Mouse (Mus musculus) lung, embryonic 16.5 days (tissue): ENCODE measurements at regions not wholly inside any gene's neighbourhood (a gene's known extent, or its start where the extent isn't known, plus 50 kb on each side); places are given as distances from the start of the nearest gene placed in this dataset.
"Not testable (repeated sequence)": the region's sequence is repeated elsewhere in the genome, so short reads cannot be mapped to it uniquely, and the experiment has no call there.

ENCODE experiments used
- ATAC-seq: fragments of 200-750 bp; cut with Nextera tagmentation; 2 replicates; pipeline ENCODE4 v1.8.0; 2017; ENCODE audit warnings: low read depth, mild to moderate bottlenecking, moderate library complexity
- H3K27ac ChIP-seq: fragments of 300-500 bp; sonication (generic); 2 replicates; pipeline ENCODE4 v1.5.1; 2014; ENCODE audit warnings: mild to moderate bottlenecking, control low read depth, low read length
- H3K27me3 ChIP-seq: fragments of 300-500 bp; sonication (generic); 2 replicates; pipeline ENCODE4 v1.6.1; 2014; ENCODE audit warnings: low read depth, low read length, mixed read lengths; ENCODE audit not compliant: control insufficient read depth, insufficient read depth
- H3K36me3 ChIP-seq: fragments of 300-500 bp; sonication (generic); 2 replicates; pipeline ENCODE4 v1.6.1; 2014; ENCODE audit warnings: low read length; ENCODE audit not compliant: control insufficient read depth, insufficient read depth
- H3K4me1 ChIP-seq: fragments of 300-500 bp; sonication (generic); replicated peaks from 2 replicates; pipeline ENCODE4 v1.6.1; 2014; ENCODE audit warnings: low read length, mixed read lengths; ENCODE audit not compliant: control insufficient read depth, insufficient read depth
- H3K4me2 ChIP-seq: fragments of 300-500 bp; sonication (generic); 2 replicates; pipeline ENCODE4 v1.6.1; 2014; ENCODE audit warnings: low read depth, low read length, control low read depth
- H3K4me3 ChIP-seq: fragments of 300-500 bp; sonication (generic); 2 replicates; pipeline ENCODE4 v1.5.1; 2014; ENCODE audit warnings: mild to moderate bottlenecking, low read length, control low read depth
- H3K9ac ChIP-seq: fragments of 300-500 bp; sonication (generic); 2 replicates; pipeline ENCODE4 v1.6.1; 2014; ENCODE audit warnings: low read length, control low read depth
- H3K9me3 ChIP-seq: fragments of 300-500 bp; sonication (generic); 2 replicates; pipeline ENCODE4 v1.6.1; 2016; ENCODE audit warnings: low read length; ENCODE audit not compliant: control insufficient read depth
- WGBS: fragments of 180-500 bp; shearing (Covaris S2); extraction: QIAGEN DNeasy Blood & Tissue Kit; methylation state at CpG from one replicate; pipeline ENCODE4 v1.1.7; 2014; 5-methylcytosine and 5-hydroxymethylcytosine counted together

DNA sequence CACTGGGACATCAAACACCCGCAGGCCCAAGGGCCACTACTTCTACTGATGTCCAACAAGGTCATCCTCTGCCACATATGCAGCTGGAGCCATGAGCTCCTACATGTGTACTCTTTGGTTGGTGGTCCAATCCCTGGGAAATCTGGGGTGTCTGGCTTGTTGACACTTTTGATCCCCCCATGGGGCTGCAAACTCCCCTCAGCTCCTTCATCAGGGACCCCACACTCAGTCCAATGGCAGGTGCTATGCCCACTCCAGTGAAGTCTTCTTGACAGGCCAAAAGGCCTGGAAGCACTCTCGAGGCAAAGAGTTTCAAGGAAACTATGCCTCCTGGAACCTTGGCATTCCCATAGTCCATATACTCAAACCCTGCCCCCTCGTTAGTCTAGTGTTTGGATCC, 570.8 kb upstream of the Smc2 start:
- ATAC-seq: no peak
- 73% methylated on average over 3 of the region's 3 CpGs for WGBS
- Histone ChIP-seq H3K27me3 (no peaks in the 10 kb centered on the region), H3K27ac (no peak overlapping the region), H3K36me3 (no peaks in the 10 kb centered on the region), H3K9me3 (no peaks in the 10 kb centered on the region), H3K4me2 (no peak overlapping the region), H3K4me1 (no peaks in the 10 kb centered on the region), H3K9ac (no peak overlapping the region), H3K4me3 (no peak overlapping the region)

DNA sequence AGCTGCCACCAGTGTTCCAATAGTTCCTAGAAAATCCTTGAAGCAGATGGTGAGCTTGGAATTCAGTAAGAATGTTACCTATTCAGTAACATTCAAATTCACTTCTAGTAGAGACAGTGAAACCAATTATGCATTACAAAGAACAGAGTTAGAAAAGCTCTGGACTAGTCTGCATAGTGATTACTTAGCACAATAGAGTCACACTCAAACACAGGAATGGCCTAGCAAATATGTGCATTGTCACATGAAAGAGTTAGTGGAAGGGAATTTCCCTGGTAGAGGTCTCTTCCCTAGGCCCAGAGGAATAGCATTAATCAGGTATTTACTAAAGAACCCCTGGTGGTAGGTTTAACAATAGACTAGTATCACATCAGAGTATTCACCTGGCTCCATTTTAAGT, 570.3 kb upstream of the Smc2 start:
- ATAC-seq, H3K9me3 ChIP-seq, H3K27ac ChIP-seq: not testable (repeated sequence)

DNA sequence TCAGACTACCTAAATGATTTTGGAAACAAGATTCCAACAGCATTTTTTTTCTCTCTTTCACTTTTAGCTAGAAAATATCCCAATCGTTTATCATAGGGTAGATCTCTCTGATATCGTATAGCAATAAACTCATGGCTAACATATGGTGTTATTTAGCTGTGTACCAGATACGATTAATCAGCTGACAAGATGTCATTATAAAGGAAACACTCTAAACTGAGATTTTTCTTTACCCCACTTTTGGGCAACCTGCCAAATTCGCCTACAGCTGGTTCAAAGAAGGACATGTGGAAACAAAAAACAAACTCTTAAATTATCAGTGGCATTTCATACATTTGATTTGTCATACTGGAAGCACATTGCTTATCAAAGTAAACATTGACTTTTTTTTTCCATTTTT, 553.6 kb upstream of the Smc2 start:
- Histone ChIP-seq H3K36me3 (no peaks in the 10 kb centered on the region), H3K9ac (no peak overlapping the region), H3K9me3 (0 out of 2 replicates have a peak, but pooled peaks cover 2% of the 10 kb centered on the region), H3K4me2 (no peak overlapping the region), H3K4me1 (no peaks in the 10 kb centered on the region), H3K27ac (no peak overlapping the region), H3K4me3 (no peak overlapping the region), H3K27me3 (no peaks in the 10 kb centered on the region)
- WGBS: 38% methylated on average over 4 of the region's 4 CpGs
- peak; percentile 56; the same call in 1 of the 2 replicates for ATAC-seq

More for the DNA sequence above, 570.3 kb upstream of the Smc2 start:
- H3K4me2 ChIP-seq, H3K4me1 ChIP-seq, H3K27me3 ChIP-seq, H3K36me3 ChIP-seq, H3K4me3 ChIP-seq, H3K9ac ChIP-seq: not testable (repeated sequence)

DNA sequence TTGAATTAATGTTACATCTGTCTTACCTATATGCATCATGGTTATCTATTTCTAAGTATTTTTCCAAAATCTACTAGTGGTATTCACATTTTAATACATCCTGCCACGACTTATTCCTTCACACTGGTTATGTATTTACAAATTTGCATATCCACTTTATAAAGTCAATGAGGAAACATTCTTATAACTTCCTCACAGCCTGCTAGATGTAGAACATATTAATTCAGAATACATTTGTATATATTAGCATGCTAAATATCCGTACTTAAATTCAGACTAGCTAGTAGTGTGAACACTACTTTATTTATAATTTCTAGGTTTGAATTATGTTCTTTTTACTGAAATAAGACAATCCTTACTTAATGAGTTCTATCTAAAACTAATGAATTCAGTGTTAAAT, 549.8 kb upstream of the Smc2 start:
- Histone ChIP-seq H3K36me3 (no peaks in the 10 kb centered on the region), H3K4me1 (no peaks in the 10 kb centered on the region), H3K9ac (no peak overlapping the region), H3K4me2 (no peak overlapping the region), H3K27me3 (no peaks in the 10 kb centered on the region), H3K4me3 (no peak overlapping the region), H3K9me3 (no peaks in the 10 kb centered on the region), H3K27ac (no peak overlapping the region)
- WGBS: 73% methylated on average over 2 of the region's 2 CpGs
- no peak for ATAC-seq

DNA sequence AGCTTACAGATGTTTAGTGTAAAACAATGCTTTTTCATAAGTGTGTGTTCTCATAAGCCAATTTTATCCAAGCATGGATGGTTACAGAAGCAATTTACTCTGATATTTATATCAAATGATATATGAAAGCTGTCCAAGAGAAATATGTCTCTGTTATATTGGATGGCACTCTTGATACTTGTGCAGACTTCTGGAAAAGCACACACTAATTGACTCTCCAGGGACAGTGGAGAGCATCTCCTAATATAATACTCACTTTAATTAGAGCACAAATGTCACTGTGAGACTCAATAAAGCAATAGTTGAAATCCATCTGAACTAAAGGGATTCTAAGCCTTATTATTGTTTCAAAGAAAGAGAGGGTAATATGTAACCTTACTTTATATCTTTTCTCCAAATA, 510.8 kb upstream of the Smc2 start:
- ATAC-seq: no peak
- Histone ChIP-seq H3K4me2 (no peak overlapping the region), H3K27ac (no peak overlapping the region), H3K4me1 (no peaks in the 10 kb centered on the region), H3K4me3 (no peak overlapping the region), H3K9ac (no peak overlapping the region), H3K9me3 (no peaks in the 10 kb centered on the region), H3K27me3 (no peaks in the 10 kb centered on the region), H3K36me3 (no peaks in the 10 kb centered on the region)

DNA sequence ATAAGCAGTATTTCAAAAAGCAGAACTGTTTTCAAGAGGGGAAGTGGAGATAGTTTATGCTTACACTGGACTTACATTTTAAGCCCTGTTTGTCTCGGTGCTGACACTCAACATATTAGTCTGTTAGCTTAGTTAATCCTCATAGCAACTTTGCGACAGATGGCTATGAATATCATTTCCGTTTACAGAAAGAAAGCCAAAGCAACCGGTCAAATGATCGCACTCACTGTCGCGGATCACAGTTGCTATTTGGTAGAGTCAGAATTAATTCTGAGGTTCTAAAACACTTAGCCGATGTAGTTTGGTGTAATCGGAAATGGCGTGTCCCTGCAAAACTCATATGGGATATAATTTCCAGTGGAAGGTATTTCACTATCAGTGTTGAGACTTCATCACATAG, 469.3 kb upstream of the Smc2 start:
- no peaks in the 10 kb centered on the region for H3K9me3 ChIP-seq
- no peak overlapping the region for H3K4me3 ChIP-seq
- no peak overlapping the region for H3K9ac ChIP-seq
- no peaks in the 10 kb centered on the region for H3K27me3 ChIP-seq
- H3K36me3 ChIP-seq: no peaks in the 10 kb centered on the region
- H3K27ac ChIP-seq: no peak overlapping the region
- ATAC-seq: no peak
- no peaks in the 10 kb centered on the region for H3K4me1 ChIP-seq
- H3K4me2 ChIP-seq: no peak overlapping the region
- 78% methylated on average over 10 of the region's 10 CpGs for WGBS

DNA sequence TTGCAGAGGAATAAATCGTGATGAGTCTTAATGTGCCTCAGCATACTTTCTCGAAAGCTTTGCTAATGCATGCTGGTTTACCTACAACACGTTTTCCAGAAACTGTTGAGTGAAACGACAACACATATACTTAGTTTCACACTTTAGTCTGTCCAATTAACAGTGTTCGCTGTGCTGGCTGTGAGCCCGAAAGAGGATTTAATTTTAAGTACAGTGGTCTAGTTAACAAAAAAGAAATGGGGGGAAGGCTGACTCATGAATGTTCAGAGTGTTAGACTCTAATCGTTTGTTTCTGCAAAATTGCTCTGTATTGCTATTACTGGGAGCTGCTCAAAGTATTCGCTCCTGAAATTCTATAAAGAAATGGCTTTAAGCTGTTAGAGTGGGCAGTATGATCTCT, 460.1 kb upstream of the Smc2 start:
- H3K27me3 ChIP-seq: no peaks in the 10 kb centered on the region
- no peak overlapping the region for H3K4me2 ChIP-seq
- no peak overlapping the region for H3K4me3 ChIP-seq
- H3K36me3 ChIP-seq: no peaks in the 10 kb centered on the region
- no peak overlapping the region for H3K27ac ChIP-seq
- no peaks in the 10 kb centered on the region for H3K4me1 ChIP-seq
- no peak for ATAC-seq
- WGBS: 85% methylated on average over 8 of the region's 8 CpGs
- H3K9me3 ChIP-seq: no peaks in the 10 kb centered on the region
- H3K9ac ChIP-seq: no peak overlapping the region

DNA sequence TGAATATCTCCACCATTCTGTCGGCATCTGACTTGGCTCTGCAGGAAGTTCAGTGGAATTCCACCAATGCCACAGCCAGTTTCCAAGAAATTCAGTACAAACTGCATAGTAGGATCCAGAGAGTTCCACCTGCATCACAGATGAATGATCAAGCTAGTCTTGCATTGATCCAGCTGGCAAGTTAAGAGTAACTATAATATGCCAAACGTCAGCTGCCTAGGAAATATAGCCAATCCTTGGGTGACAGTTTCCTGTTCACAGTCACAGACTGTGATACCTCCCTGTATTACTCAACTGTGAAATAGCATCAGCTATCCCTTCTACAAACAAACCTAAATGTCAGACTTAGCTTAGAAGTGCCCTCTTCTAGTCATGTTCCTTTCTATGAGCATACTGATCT, 446.6 kb upstream of the Smc2 start:
- ATAC-seq: no peak
- WGBS: 59% methylated on average over 2 of the region's 2 CpGs
- H3K4me2 ChIP-seq: no peak overlapping the region
- no peaks in the 10 kb centered on the region for H3K9me3 ChIP-seq
- no peaks in the 10 kb centered on the region for H3K4me1 ChIP-seq
- H3K36me3 ChIP-seq: no peaks in the 10 kb centered on the region
- no peak overlapping the region for H3K4me3 ChIP-seq
- no peaks in the 10 kb centered on the region for H3K27me3 ChIP-seq
- H3K9ac ChIP-seq: no peak overlapping the region
- no peak overlapping the region for H3K27ac ChIP-seq

DNA sequence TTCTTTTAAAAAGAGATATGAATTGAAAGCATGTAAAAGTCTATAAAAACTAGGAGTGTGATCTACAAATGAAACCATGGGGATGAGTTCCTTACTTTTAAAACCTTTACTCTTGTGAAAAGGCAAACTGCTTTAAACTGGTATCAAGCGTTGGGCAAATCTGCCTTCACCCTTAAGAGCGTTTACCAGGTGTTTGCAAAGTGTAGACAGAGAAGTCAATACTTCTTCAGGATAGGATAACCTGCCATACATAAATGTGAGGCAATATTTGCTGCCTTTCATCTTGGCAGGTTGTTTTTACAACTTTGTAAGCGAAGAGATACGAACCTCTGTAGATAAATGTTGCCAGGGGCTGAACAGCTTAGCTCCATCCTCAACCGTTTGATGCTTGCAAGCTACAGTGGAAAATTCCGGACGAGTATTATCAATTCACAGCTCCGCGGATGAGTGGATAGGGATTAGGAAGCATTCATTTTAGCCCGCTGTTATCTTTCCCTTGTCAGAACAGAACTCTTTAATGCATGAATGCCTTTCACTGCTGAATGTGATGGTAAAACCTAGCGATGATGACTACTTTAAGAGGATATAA, 402.2 kb upstream of the Smc2 start:
- no peaks in the 10 kb centered on the region for H3K9me3 ChIP-seq
- ATAC-seq: no peak
- no peaks in the 10 kb centered on the region for H3K4me1 ChIP-seq
- H3K4me2 ChIP-seq: no peak overlapping the region
- no peak overlapping the region for H3K9ac ChIP-seq
- H3K4me3 ChIP-seq: no peak overlapping the region
- no peaks in the 10 kb centered on the region for H3K27me3 ChIP-seq
- WGBS: 27% methylated on average over 11 of the region's 11 CpGs
- H3K36me3 ChIP-seq: no peaks in the 10 kb centered on the region
- no peak overlapping the region for H3K27ac ChIP-seq

DNA sequence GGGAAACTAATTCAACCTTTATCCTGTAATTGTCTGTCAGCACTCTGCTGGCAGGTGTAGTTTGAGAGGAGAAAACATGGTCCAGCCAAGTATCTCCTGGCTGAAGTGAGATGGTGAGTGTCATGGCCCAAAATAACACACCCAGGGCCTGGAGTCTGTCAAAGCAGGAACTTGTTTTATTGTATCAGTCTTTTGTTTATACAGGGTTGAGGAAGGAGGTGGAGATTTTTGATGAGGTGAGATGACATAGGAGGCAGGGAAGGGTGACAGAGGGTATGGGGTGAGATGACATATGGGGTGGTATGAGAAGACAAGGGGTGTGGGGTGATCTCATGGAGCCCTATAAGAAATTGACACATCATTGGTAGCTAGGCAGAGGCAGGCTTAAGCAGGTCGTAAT, 395.6 kb upstream of the Smc2 start:
- Histone ChIP-seq H3K4me3 (no peak overlapping the region), H3K4me2 (no peak overlapping the region), H3K27ac (no peak overlapping the region), H3K27me3 (no peaks in the 10 kb centered on the region), H3K36me3 (no peaks in the 10 kb centered on the region), H3K9me3 (no peaks in the 10 kb centered on the region), H3K9ac (no peak overlapping the region), H3K4me1 (no peaks in the 10 kb centered on the region)
- WGBS: 48% methylated on average over 1 of the region's 1 CpGs
- ATAC-seq: no peak
